Mouse (Mus musculus) intestine, embryonic 14.5 days (tissue): Measurements from ENCODE around the gene Map7d2. TPM values are rescaled to one million over a fixed set of nuclear protein-coding genes. Genes with fewer than 3 reads are reported as not detected.

Experiments used
- ATAC-seq: fragments of 200-750 bp; cut with Nextera tagmentation; replicated peaks from 2 replicates; pipeline ENCODE4 v1.8.0; 2017; ENCODE audit warnings: low read depth, moderate number of reproducible peaks, moderate TSS enrichment, moderate library complexity; ENCODE audit not compliant: low FRiP score, low TSS enrichment
- DNase-seq: peaks from one replicate; pipeline ENCODE4 v3.0.0-alpha.2; 2018; ENCODE audit warnings: low spot score
- H3K27ac ChIP-seq: fragments of 300-500 bp; sonication (generic); 2 replicates; pipeline ENCODE4 v1.5.1; 2014; ENCODE audit warnings: low read depth, mild to moderate bottlenecking, control low read depth
- H3K27me3 ChIP-seq: fragments of 300-500 bp; sonication (generic); replicated peaks from 2 replicates; pipeline ENCODE4 v1.6.1; 2014; ENCODE audit warnings: low read length, control low read depth; ENCODE audit not compliant: control insufficient read depth, insufficient read depth
- H3K36me3 ChIP-seq: fragments of 300-500 bp; sonication (generic); 2 replicates; pipeline ENCODE4 v1.6.1; 2014; ENCODE audit warnings: low read length, control low read depth; ENCODE audit not compliant: control insufficient read depth, insufficient read depth
- H3K4me1 ChIP-seq: fragments of 300-500 bp; sonication (generic); replicated peaks from 2 replicates; pipeline ENCODE4 v1.6.1; 2014; ENCODE audit warnings: low read length, control low read depth, mixed read lengths; ENCODE audit not compliant: control insufficient read depth, insufficient read depth
- H3K4me2 ChIP-seq: fragments of 300-500 bp; sonication (generic); 2 replicates; pipeline ENCODE4 v1.6.1; 2014; ENCODE audit warnings: low read length
- H3K4me3 ChIP-seq: fragments of 300-500 bp; sonication (generic); 2 replicates; pipeline ENCODE4 v1.5.1; 2014; ENCODE audit warnings: low read depth, low read length, control low read depth, mixed read lengths
- H3K9ac ChIP-seq: fragments of 300-500 bp; sonication (generic); 2 replicates; pipeline ENCODE4 v1.6.1; 2014; ENCODE audit warnings: mild to moderate bottlenecking, low read length
- H3K9me3 ChIP-seq: fragments of 300-500 bp; sonication (generic); 2 replicates; pipeline ENCODE4 v1.6.1; 2016; ENCODE audit warnings: low read length, control low read depth; ENCODE audit not compliant: control insufficient read depth
- WGBS: fragments of 180-500 bp; shearing (Covaris S2); extraction: QIAGEN DNeasy Blood & Tissue Kit; methylation state at CpG from one replicate; pipeline ENCODE4 v1.1.7; 2014; 5-methylcytosine and 5-hydroxymethylcytosine counted together
- polyA plus RNA-seq: library from polyadenylated mRNA; unstranded; fragments of >200 nt; fragmentation: Nextera tagmentation; extraction: Ambion mirVana; gene quantifications from 2 replicates; pipeline ENCODE4 v1.2.1, GENCODE M21; 2014

The Map7d2 gene
- 1.6 and 1.9 TPM in 2 replicates for polyA plus RNA-seq

DNA sequence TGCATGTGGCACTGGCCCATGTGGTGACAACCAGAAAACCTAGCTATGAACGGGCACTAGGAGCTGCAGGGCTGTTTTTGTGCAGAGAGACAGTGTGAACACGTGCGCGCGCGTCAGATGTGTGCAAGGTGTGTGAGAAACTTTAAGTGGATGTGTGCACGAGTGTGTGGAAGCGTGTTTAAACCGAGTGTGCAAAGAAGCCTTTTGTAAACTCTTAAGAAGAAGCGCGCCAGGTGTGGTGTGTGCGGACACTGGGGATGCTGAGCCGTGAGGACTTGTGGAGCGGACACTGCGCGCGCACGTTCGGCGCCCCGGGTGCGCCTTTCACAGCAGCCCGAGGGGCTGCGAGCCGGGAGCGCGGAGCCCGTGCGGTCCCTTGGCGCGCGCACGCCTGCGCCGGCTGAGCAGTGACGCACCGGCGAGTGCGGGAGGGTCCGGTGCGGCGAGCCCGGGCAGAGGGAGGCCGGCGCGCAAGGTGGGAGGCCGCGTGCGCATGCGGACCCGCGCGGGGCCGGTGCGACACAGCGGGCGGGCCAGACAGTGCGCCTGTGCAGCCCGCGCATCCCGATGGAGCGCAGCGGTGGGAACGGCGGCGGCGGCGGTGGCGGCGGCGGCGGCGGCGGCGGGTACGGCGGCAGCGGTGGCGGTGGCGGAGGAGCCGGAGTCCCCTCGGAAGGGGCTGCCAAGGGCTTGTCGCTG lies at the start of gene Map7d2:
Gene Map7d2 (plus strand): TSS at position 443 of the 699 bp plus-strand sequence.
- H3K9ac ChIP-seq, result no peak within 1 kb of the TSS

DNA sequence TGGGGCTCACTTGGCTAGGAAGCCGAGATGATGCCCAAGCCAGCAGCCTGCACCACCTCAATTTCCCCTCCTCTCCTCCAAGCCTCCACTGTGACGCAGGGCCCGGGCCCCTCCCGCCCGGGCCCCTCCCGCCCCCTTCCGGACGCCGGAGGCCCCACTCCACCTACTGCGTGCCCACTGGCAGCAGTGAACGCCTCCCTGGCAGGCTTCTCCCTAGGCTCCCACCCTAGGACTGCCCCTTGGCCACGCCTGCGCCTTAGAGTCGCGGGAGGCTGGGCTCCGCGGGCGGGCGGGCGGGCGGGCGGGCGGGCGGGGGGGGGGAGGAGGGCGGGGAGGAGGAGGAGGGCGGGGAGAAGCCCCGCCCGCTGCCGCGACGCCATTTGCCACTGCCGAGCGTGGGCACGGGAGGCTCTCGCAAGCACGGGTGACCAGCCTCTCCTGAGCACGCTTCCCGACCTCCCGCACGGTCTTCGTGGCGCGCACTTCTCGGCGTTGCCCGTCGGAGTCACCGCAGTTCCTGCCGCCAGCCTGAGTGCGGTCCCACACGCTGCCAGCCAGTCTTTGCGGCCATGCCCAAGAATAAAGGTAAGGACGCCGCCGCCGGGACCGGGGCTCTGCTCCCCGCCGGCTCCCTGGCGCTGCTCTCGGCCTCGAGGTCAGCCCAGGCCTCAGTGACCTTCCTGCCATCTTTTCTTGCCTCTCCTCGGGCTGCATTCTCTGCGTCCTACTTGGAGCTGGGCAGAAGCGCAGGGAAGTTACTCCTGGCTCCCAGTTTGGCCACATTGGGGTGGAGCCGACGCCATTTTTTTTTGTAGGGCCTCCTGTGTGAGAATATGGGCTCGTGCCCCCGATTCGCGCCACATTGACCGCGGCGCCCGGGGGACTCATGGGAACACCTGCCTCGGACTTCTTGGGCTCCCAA lies 42.3 kb upstream of the Map7d2 start, which contains the start of gene Eif1ax:
Gene Eif1ax (plus strand): TSS at position 348 of the 922 bp plus-strand sequence.
- Histone ChIP-seq H3K27ac (peak within 1 kb of the TSS; percentile 65), H3K9ac (peak within 1 kb of the TSS; percentile 64), H3K36me3 (no peaks in the 10 kb centered on the region; the same call in none of the 2 replicates), H3K4me3 (peak within 1 kb of the TSS; percentile 56), H3K4me2 (peak within 1 kb of the TSS; percentile 52), H3K27me3 (no peaks in the 10 kb centered on the region), H3K9me3 (no peaks in the 10 kb centered on the region), H3K4me1 (no peaks in the 10 kb centered on the region)
- DNase-seq (peak; percentile 87), ATAC-seq (peak; percentile 98)
- WGBS, result 12% methylated on average over 50 of the region's 76 CpGs

More for the DNA sequence above, at the start of gene Map7d2:
- no peak within 1 kb of the TSS for H3K27ac ChIP-seq
- H3K4me1 ChIP-seq, result no peaks in the 10 kb centered on the region
- H3K4me2 ChIP-seq, result peak within 1 kb of the TSS; percentile 82
- H3K27me3 ChIP-seq, result peaks cover 37% of the 10 kb centered on the region
- H3K36me3 ChIP-seq, result no peaks in the 10 kb centered on the region
- peak; percentile 89 for ATAC-seq
- H3K4me3 ChIP-seq, result peak within 1 kb of the TSS; percentile 42
- DNase-seq, result peak; percentile 56
- no peaks in the 10 kb centered on the region for H3K9me3 ChIP-seq
- 20% methylated on average over 39 of the region's 83 CpGs for WGBS

DNA sequence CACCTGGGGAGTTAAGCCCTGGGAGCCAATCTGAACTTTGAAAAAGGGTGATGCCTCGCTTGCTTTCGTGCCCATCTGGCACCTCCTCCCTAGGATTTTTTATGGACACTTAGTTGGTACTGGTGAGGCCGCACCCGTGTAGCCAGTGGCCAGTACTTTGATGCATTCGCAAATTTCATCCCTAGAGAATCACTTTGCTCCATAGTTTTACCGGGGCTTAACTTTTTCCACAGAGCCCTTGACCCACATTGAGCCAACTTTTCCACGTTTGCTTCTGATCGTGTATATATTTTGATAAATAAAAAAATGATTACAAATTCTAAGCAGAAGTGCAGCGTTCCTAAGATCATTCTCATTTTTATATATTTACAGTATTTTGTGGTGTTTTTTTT lies 41.6 kb upstream of the Map7d2 start:
- ATAC-seq, result no peak
- no peak for DNase-seq

DNA sequence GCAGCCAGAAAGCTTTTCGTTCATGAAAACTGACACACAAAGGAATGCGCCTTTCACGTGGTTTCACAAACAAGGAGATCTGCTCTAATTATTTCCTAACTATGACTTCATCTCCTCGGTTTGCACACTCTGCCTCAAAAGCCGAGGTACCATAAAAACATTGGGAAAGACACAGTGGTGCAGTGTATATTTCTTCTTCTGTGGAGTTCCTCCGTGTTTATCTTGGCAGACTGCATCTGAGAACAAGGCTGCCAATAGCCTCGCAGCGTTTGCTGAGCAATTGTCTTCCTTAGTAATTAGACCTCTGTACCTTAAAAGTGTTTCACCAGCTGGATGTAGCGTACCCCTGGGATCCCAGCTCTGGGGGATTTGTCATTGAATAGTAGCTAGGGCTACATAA lies 27.3 kb upstream of the Map7d2 start:
- Histone ChIP-seq H3K27me3 (no peaks in the 10 kb centered on the region), H3K36me3 (peaks cover 36% of the 10 kb centered on the region), H3K4me3 (no peak overlapping the region), H3K9ac (no peak overlapping the region), H3K4me2 (no peak overlapping the region), H3K9me3 (no peaks in the 10 kb centered on the region), H3K4me1 (no peaks in the 10 kb centered on the region), H3K27ac (no peak overlapping the region)
- no peak for DNase-seq
- 78% methylated on average over 9 of the region's 9 CpGs for whole genome bisulfite sequencing
- no peak for ATAC-seq

More for the DNA sequence above, 41.6 kb upstream of the Map7d2 start:
- Histone ChIP-seq H3K4me3 (peak overlapping the region; percentile 56), H3K4me1 (no peaks in the 10 kb centered on the region), H3K36me3 (no peaks in the 10 kb centered on the region; the same call in none of the 2 replicates), H3K9ac (peak overlapping the region; percentile 64), H3K27me3 (no peaks in the 10 kb centered on the region), H3K4me2 (peak overlapping the region; percentile 52), H3K27ac (peak overlapping the region; percentile 65; the same call in 1 of the 2 replicates), H3K9me3 (no peaks in the 10 kb centered on the region)
- 10% methylated on average over 9 of the region's 9 CpGs for WGBS

DNA sequence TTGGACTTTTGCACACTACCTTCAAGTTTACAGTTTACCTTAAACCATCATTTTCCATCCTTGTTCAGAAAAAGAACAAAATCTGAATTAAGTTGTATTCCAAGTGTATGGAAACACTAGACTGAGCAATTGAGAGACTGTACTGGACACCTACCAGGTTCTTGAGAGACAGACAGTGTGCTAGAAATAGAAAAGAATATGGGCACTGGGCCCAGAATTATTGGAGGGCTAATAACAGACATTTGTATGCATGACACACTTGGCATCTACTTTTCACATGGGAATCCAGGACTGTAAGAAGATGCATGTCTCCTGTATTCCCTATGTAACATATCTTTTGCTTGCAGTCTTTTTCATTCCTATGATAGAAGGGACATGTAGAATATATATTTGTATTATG lies 25.4 kb upstream of the Map7d2 start:
- H3K27me3 ChIP-seq, result no peaks in the 10 kb centered on the region
- DNase-seq, result no peak

DNA sequence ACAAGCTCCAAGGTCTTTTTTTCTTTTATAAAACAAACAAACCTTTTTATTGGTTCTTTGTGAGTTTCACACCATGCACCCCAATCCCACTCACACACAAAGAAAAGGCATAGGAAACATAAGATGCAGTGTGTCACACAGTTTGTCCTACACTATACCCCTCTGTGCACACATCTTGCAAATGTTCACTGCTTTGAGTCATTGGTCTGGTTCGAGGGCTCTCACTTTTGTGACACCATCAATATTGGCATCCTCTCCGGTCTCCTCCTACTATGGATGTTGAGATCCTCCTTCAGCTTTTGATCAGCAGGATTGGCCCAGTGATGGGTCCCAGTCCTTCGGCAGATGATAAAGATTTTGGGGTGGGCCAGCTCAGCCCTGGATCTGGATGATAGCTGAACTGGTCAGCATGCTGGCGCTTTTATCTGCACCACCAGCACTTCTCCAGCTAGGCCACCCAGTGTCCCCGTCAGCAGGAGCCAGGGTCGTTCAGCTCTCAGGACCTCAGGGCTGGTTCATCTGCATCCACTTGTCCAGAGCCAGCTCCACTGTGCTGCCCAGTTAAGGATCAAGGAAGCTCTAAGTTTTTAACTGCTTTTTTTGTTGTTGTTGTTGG lies 23.9 kb upstream of the Map7d2 start:
- H3K4me3 ChIP-seq, result no peak overlapping the region
- no peaks in the 10 kb centered on the region for H3K4me1 ChIP-seq
- ATAC-seq, result no peak
- H3K9ac ChIP-seq, result no peak overlapping the region
- 72% methylated on average over 6 of the region's 6 CpGs for WGBS
- H3K4me2 ChIP-seq, result no peak overlapping the region
- no peak overlapping the region for H3K27ac ChIP-seq
- no peak for DNase-seq
- H3K27me3 ChIP-seq, result no peaks in the 10 kb centered on the region
- H3K36me3 ChIP-seq, result peaks cover 19% of the 10 kb centered on the region; the same call in 1 of the 2 replicates
- H3K9me3 ChIP-seq, result no peaks in the 10 kb centered on the region

More for the DNA sequence above, 25.4 kb upstream of the Map7d2 start:
- no peak for ATAC-seq
- H3K9me3 ChIP-seq, result no peaks in the 10 kb centered on the region
- no peak overlapping the region for H3K4me3 ChIP-seq
- H3K36me3 ChIP-seq, result peaks cover 25% of the 10 kb centered on the region; the same call in 1 of the 2 replicates
- H3K4me1 ChIP-seq, result no peaks in the 10 kb centered on the region
- no peak overlapping the region for H3K4me2 ChIP-seq
- no peak overlapping the region for H3K27ac ChIP-seq
- H3K9ac ChIP-seq, result no peak overlapping the region

DNA sequence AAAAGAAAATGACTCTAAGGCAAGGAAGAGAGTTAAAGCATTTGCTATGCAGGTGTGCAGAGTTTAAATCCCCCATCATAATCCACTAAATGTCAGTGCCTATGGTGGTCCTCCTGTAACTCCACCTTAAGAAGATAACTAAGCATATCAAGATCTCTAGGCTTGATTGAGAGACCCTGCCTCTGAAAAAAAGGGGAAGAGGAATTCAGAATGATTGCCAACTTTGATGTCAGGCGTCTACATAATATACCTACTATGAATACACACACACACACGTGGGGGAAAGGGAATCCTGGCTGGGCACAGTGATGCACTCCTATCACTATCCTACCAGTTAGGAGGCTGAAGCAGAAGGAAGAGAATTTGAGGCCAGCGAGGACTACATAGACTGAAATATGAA lies 23.1 kb upstream of the Map7d2 start:
- Histone ChIP-seq H3K9ac (no peak overlapping the region), H3K4me3 (no peak overlapping the region), H3K27ac (no peak overlapping the region), H3K4me2 (no peak overlapping the region), H3K27me3 (no peaks in the 10 kb centered on the region), H3K9me3 (no peaks in the 10 kb centered on the region), H3K4me1 (no peaks in the 10 kb centered on the region), H3K36me3 (peaks cover 11% of the 10 kb centered on the region; the same call in 1 of the 2 replicates)
- DNase-seq (no peak), ATAC-seq (no peak)
- WGBS, result 82% methylated on average over 3 of the region's 3 CpGs

DNA sequence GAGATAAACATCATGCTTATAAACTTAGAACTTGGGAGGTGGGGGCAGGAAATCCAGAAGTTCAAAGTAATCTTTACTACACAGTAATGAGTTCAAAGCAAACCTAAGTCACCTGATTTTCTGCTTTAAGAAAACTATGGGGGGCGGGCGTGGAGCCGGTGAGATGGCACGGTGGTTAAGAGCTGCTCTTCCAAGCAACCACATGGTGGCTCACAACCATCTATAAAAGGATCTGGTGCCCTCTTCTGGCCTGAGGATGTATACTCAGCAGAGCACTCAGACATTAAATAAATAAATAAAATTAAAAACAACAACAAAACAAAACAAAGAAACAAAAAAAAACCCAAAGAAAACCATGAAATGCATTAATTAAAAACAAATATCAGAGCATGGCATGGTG lies 5.1 kb upstream of the Map7d2 start:
- Histone ChIP-seq H3K36me3 (no peaks in the 10 kb centered on the region), H3K27ac (no peak overlapping the region), H3K4me2 (no peak overlapping the region), H3K9ac (no peak overlapping the region), H3K4me1 (no peaks in the 10 kb centered on the region), H3K27me3 (peaks cover 10% of the 10 kb centered on the region), H3K9me3 (no peaks in the 10 kb centered on the region), H3K4me3 (no peak overlapping the region)
- 31% methylated on average over 4 of the region's 4 CpGs for WGBS
- DNase-seq, result no peak
- no peak for ATAC-seq
